Mouse (Mus musculus): ENCODE measurements around the gene Itga10. TPM values are rescaled to one million over a fixed set of nuclear protein-coding genes. Genes with fewer than 3 reads are reported as not detected.
"Not testable (repeated sequence)": the region's sequence is repeated elsewhere in the genome, so short reads cannot be mapped to it uniquely, and the experiment has no call there.

Itga10 gene
- polyA plus RNA-seq, 1 experiment from 2014 or later = 8.1 TPM

DNA sequence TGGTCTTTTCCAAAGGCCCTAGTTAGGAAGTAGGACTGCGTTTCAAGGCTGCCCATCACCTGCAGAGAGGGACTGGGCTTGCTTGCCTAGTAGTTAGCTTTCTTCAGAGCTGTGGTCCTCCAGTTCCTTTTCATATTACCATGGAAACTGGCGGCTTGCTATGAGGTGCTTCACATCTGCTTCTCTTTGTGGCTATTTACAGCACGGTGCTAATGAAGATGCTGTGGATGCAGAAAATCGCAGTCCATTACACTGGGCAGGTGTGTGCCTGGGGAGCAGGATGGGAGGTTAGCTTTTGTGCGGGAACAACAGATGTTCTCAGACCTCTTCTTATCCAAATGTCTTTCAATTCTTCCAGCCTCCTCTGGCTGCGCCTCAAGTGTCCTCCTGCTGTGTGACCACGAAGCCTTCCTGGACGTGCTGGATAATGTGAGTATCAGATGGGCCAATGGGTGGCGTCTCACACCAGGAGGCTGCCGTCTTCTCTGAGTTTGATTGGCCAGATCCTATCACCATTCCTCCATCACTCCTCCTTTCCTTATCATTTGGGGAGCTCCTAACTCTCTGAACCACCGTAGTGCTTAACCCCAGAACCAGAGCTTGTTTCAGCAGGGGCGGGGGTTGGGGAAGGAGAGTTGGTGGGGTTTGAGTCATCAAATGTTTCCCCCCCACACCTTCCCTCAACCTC, 35.0 kb downstream of the Itga10 start:
- Histone ChIP-seq H3K4me1 (ENCODE audit: control insufficient read depth, insufficient read depth, low read length) (no peaks in the 10 kb centered on the region), H3K4me2 (ENCODE audit: low read depth, low read length) (no peak overlapping the region), H3K36me3 (ENCODE audit: control insufficient read depth, insufficient read depth, low read length) (no peaks in the 10 kb centered on the region), H3K27ac (replicated peaks; ENCODE audit: low read depth, low read length) (no peak overlapping the region), H3K9me3 (ENCODE audit: control insufficient read depth, low read length) (no peaks in the 10 kb centered on the region), H3K27me3 (replicated peaks; ENCODE audit: control insufficient read depth, insufficient read depth, low read length) (no peaks in the 10 kb centered on the region; the same call in 1 of the 2 replicates), H3K9ac (ENCODE audit: low read depth, low read length) (no peak overlapping the region), H3K4me3 (ENCODE audit: low read depth, low read length) (no peak overlapping the region)
- ATAC-seq (ENCODE audit: low read depth) (no peak), DNase-seq (ENCODE audit: low spot score) (no peak)
- 28% methylated on average over 12 of the region's 12 CpGs for WGBS

- Histone ChIP-seq H3K36me3 (ENCODE audit: control insufficient read depth, insufficient read depth, low read length) (no peaks in the 10 kb centered on the region), H3K4me3 (ENCODE audit: low read depth, low read length) (no peak overlapping the region), H3K9ac (ENCODE audit: low read depth, low read length) (no peak overlapping the region), H3K4me2 (ENCODE audit: low read depth, low read length) (no peak overlapping the region), H3K9me3 (ENCODE audit: control insufficient read depth, low read length) (no peaks in the 10 kb centered on the region), H3K27ac (replicated peaks; ENCODE audit: low read depth, low read length) (no peak overlapping the region), H3K27me3 (replicated peaks; ENCODE audit: control insufficient read depth, insufficient read depth, low read length) (no peaks in the 10 kb centered on the region; the same call in 1 of the 2 replicates), H3K4me1 (ENCODE audit: control insufficient read depth, insufficient read depth, low read length) (no peaks in the 10 kb centered on the region)
- WGBS = 81% methylated on average over 3 of the region's 3 CpGs
- no peak for DNase-seq (ENCODE audit: low spot score)
- no peak for ATAC-seq (ENCODE audit: low read depth)
Observed at GRCm38 (mm10) chr3:96683496-96683895, 38.1 kb downstream of the Itga10 start.

GRCm38 (mm10) chr3:96684151-96684821, 38.9 kb downstream of the Itga10 start:
- DNase-seq (ENCODE audit: low spot score) (no peak), ATAC-seq (ENCODE audit: low read depth) (no peak)
- Histone ChIP-seq H3K36me3 (ENCODE audit: control insufficient read depth, insufficient read depth, low read length) (no peaks in the 10 kb centered on the region), H3K9me3 (ENCODE audit: control insufficient read depth, low read length) (no peaks in the 10 kb centered on the region), H3K27me3 (replicated peaks; ENCODE audit: control insufficient read depth, insufficient read depth, low read length) (no peaks in the 10 kb centered on the region; the same call in 1 of the 2 replicates), H3K4me1 (ENCODE audit: control insufficient read depth, insufficient read depth, low read length) (no peaks in the 10 kb centered on the region), H3K27ac (replicated peaks; ENCODE audit: low read depth, low read length) (no peak overlapping the region), H3K9ac (ENCODE audit: low read depth, low read length) (peak overlapping the region; percentile 54), H3K4me3 (ENCODE audit: low read depth, low read length) (peak overlapping the region; percentile 30; the same call in 1 of the 2 replicates), H3K4me2 (ENCODE audit: low read depth, low read length) (peak overlapping the region; percentile 54)
- 65% methylated on average over 17 of the region's 17 CpGs for WGBS

- no peak for DNase-seq (ENCODE audit: low spot score)
Observed at GRCm38 (mm10) chr3:96684822-96685156, 39.4 kb downstream of the Itga10 start.

GRCm38 (mm10) chr3:96686057-96686456, 40.7 kb downstream of the Itga10 start:
- not testable (repeated sequence) for ATAC-seq (ENCODE audit: low read depth); H3K4me1 ChIP-seq (ENCODE audit: control insufficient read depth, insufficient read depth, low read length); H3K9me3 ChIP-seq (ENCODE audit: control insufficient read depth, low read length); H3K27ac ChIP-seq (replicated peaks; ENCODE audit: low read depth, low read length); H3K27me3 ChIP-seq (replicated peaks; ENCODE audit: control insufficient read depth, insufficient read depth, low read length); H3K36me3 ChIP-seq (ENCODE audit: control insufficient read depth, insufficient read depth, low read length); H3K4me3 ChIP-seq (ENCODE audit: low read depth, low read length); DNase-seq (ENCODE audit: low spot score); H3K9ac ChIP-seq (ENCODE audit: low read depth, low read length); H3K4me2 ChIP-seq (ENCODE audit: low read depth, low read length)
- 96% methylated on average over 5 of the region's 5 CpGs for WGBS

More at GRCm38 (mm10) chr3:96684822-96685156, 39.4 kb downstream of the Itga10 start:
- Histone ChIP-seq H3K27ac (replicated peaks; ENCODE audit: low read depth, low read length) (no peak overlapping the region), H3K4me1 (ENCODE audit: control insufficient read depth, insufficient read depth, low read length) (no peaks in the 10 kb centered on the region), H3K9ac (ENCODE audit: low read depth, low read length) (peak overlapping the region; percentile 54), H3K9me3 (ENCODE audit: control insufficient read depth, low read length) (no peaks in the 10 kb centered on the region), H3K4me3 (ENCODE audit: low read depth, low read length) (peak overlapping the region; percentile 30), H3K27me3 (replicated peaks; ENCODE audit: control insufficient read depth, insufficient read depth, low read length) (no peaks in the 10 kb centered on the region; the same call in 1 of the 2 replicates), H3K4me2 (ENCODE audit: low read depth, low read length) (peak overlapping the region; percentile 54), H3K36me3 (ENCODE audit: control insufficient read depth, insufficient read depth, low read length) (no peaks in the 10 kb centered on the region)
- ATAC-seq (ENCODE audit: low read depth) = no peak
- 31% methylated on average over 28 of the region's 28 CpGs for WGBS

DNA sequence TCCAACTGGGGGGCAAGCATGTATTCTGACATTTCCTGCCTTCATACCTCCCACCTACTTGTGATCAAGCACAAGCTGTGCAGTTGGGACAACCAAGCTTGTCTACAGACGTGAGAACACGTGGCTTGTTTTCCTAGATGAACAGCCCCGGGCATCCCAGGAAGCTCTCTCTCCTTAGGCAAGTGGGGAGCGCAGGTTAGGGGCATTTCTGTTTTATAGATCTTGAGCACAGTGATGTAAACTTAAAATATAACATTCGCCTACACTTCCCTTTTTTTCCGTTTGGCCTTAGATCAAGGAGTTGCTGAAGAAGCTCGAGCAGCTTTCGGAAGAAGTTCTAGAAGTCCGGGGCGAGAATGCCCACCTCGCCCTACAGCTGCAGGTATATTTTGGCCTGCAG, 43.5 kb downstream of the Itga10 start:
- no peak overlapping the region for H3K4me2 ChIP-seq (ENCODE audit: low read depth, low read length)
- H3K27ac ChIP-seq (replicated peaks; ENCODE audit: low read depth, low read length) = no peak overlapping the region
- no peaks in the 10 kb centered on the region for H3K4me1 ChIP-seq (ENCODE audit: control insufficient read depth, insufficient read depth, low read length)
- H3K27me3 ChIP-seq (replicated peaks; ENCODE audit: control insufficient read depth, insufficient read depth, low read length) = no peaks in the 10 kb centered on the region; the same call in 1 of the 2 replicates
- H3K9me3 ChIP-seq (ENCODE audit: control insufficient read depth, low read length) = no peaks in the 10 kb centered on the region
- no peak overlapping the region for H3K4me3 ChIP-seq (ENCODE audit: low read depth, low read length)
- H3K9ac ChIP-seq (ENCODE audit: low read depth, low read length) = no peak overlapping the region
- DNase-seq (ENCODE audit: low spot score) (no peak), ATAC-seq (ENCODE audit: low read depth) (no peak)
- no peaks in the 10 kb centered on the region for H3K36me3 ChIP-seq (ENCODE audit: control insufficient read depth, insufficient read depth, low read length)
- WGBS = 77% methylated on average over 11 of the region's 11 CpGs

GRCm38 (mm10) chr3:96690298-96690697, 44.9 kb downstream of the Itga10 start:
- Histone ChIP-seq H3K36me3 (ENCODE audit: control insufficient read depth, insufficient read depth, low read length) (no peaks in the 10 kb centered on the region), H3K4me3 (ENCODE audit: low read depth, low read length) (no peak overlapping the region), H3K9me3 (ENCODE audit: control insufficient read depth, low read length) (no peaks in the 10 kb centered on the region), H3K4me2 (ENCODE audit: low read depth, low read length) (no peak overlapping the region), H3K4me1 (ENCODE audit: control insufficient read depth, insufficient read depth, low read length) (no peaks in the 10 kb centered on the region), H3K9ac (ENCODE audit: low read depth, low read length) (no peak overlapping the region), H3K27me3 (replicated peaks; ENCODE audit: control insufficient read depth, insufficient read depth, low read length) (no peaks in the 10 kb centered on the region), H3K27ac (replicated peaks; ENCODE audit: low read depth, low read length) (no peak overlapping the region)
- ATAC-seq (ENCODE audit: low read depth) = no peak
- 44% methylated on average over 3 of the region's 3 CpGs for WGBS
- no peak for DNase-seq (ENCODE audit: low spot score)

DNA sequence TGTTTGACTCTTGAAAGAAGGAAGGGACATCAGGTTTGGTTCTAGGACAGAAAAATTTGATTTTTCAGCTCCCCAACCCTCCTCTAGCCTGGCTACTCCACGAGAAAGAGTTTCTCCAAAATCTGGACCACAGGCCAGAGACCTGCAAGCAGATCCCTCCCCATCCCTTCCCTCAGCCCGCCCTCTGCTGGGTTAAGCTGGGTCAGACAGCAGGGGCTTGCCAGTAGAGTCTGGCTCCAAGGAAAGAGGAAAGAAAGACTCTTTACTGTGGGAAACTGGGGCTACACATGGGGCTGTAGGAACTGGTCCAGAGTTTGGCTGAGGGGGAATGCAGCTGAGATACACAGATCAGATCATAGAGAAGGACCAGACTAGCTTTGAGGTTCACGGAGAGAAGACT, 47.1 kb downstream of the Itga10 start:
- Histone ChIP-seq H3K4me2 (ENCODE audit: low read depth, low read length) (no peak overlapping the region), H3K4me3 (ENCODE audit: low read depth, low read length) (no peak overlapping the region), H3K27ac (replicated peaks; ENCODE audit: low read depth, low read length) (no peak overlapping the region), H3K9me3 (ENCODE audit: control insufficient read depth, low read length) (no peaks in the 10 kb centered on the region), H3K4me1 (ENCODE audit: control insufficient read depth, insufficient read depth, low read length) (0 out of 2 replicates have a peak, but pooled peaks cover 6% of the 10 kb centered on the region), H3K36me3 (ENCODE audit: control insufficient read depth, insufficient read depth, low read length) (no peaks in the 10 kb centered on the region), H3K9ac (ENCODE audit: low read depth, low read length) (no peak overlapping the region), H3K27me3 (replicated peaks; ENCODE audit: control insufficient read depth, insufficient read depth, low read length) (no peaks in the 10 kb centered on the region)
- WGBS = 13% methylated on average over 3 of the region's 3 CpGs
- peak; percentile 56 for DNase-seq (ENCODE audit: low spot score)
- no peak for ATAC-seq (ENCODE audit: low read depth)

Measured in embryonic facial prominence, embryonic 14.5 days (tissue).